Mouse (Mus musculus): Measurements from ENCODE around the gene Ubald2. TPM values are rescaled to one million over a fixed set of nuclear protein-coding genes. Genes with fewer than 3 reads are reported as not detected.
"Not testable (repeated sequence)": the region's sequence is repeated elsewhere in the genome, so short reads cannot be mapped to it uniquely, and the experiment has no call there.

Gene Ubald2
- polyA plus RNA-seq, 1 experiment from 2014 or later: 34.2 TPM

- H3K4me3 ChIP-seq; H3K4me2 ChIP-seq; H3K27ac ChIP-seq (ENCODE audit: poor library complexity, severe bottlenecking); H3K9ac ChIP-seq; ATAC-seq (ENCODE audit: insufficient number of reproducible peaks, low FRiP score); H3K9me3 ChIP-seq (replicated peaks); H3K27me3 ChIP-seq (replicated peaks): not testable (repeated sequence)
- Histone ChIP-seq H3K36me3 (peaks cover 38% of the 10 kb centered on the region), H3K4me1 (replicated peaks) (peaks cover 11% of the 10 kb centered on the region; the same call in 1 of the 2 replicates)
- WGBS: 83% methylated on average over 3 of the region's 3 CpGs
Observed at GRCm38 (mm10) chr11:116468338-116468737, 34.4 kb downstream of the Ubald2 start.

GRCm38 (mm10) chr11:116470249-116470648, 36.4 kb downstream of the Ubald2 start:
- H3K27me3 ChIP-seq (replicated peaks): 0 out of 2 replicates have a peak, but pooled peaks cover 3% of the 10 kb centered on the region
- H3K27ac ChIP-seq (ENCODE audit: poor library complexity, severe bottlenecking): 0 out of 2 replicates have a peak overlapping the region, but pooled peaks have one; percentile 45
- no peak overlapping the region for H3K4me2 ChIP-seq
- ATAC-seq (ENCODE audit: insufficient number of reproducible peaks, low FRiP score): no peak
- 0 out of 2 replicates have a peak, but pooled peaks cover 6% of the 10 kb centered on the region for H3K4me1 ChIP-seq (replicated peaks)
- H3K36me3 ChIP-seq: peaks cover 55% of the 10 kb centered on the region
- no peak overlapping the region for H3K9ac ChIP-seq
- 83% methylated on average over 3 of the region's 3 CpGs for WGBS
- H3K9me3 ChIP-seq (replicated peaks): no peaks in the 10 kb centered on the region
- no peak overlapping the region for H3K4me3 ChIP-seq

- Histone ChIP-seq H3K4me3 (no peak overlapping the region), H3K4me2 (no peak overlapping the region), H3K27ac (ENCODE audit: poor library complexity, severe bottlenecking) (peak overlapping the region; percentile 45), H3K9me3 (replicated peaks) (no peaks in the 10 kb centered on the region), H3K27me3 (replicated peaks) (0 out of 2 replicates have a peak, but pooled peaks cover 2% of the 10 kb centered on the region), H3K36me3 (peaks cover 62% of the 10 kb centered on the region), H3K4me1 (replicated peaks) (0 out of 2 replicates have a peak, but pooled peaks cover 6% of the 10 kb centered on the region), H3K9ac (no peak overlapping the region)
- 48% methylated on average over 4 of the region's 4 CpGs for WGBS
- no peak for ATAC-seq (ENCODE audit: insufficient number of reproducible peaks, low FRiP score)
Observed at GRCm38 (mm10) chr11:116470896-116471295, 37.0 kb downstream of the Ubald2 start.

GRCm38 (mm10) chr11:116472275-116472674, 38.4 kb downstream of the Ubald2 start:
- ATAC-seq (ENCODE audit: insufficient number of reproducible peaks, low FRiP score): no peak
- Histone ChIP-seq H3K27me3 (replicated peaks) (no peaks in the 10 kb centered on the region), H3K4me2 (no peak overlapping the region), H3K4me3 (no peak overlapping the region), H3K36me3 (peaks cover 76% of the 10 kb centered on the region), H3K9ac (no peak overlapping the region; the same call in 1 of the 2 replicates), H3K4me1 (replicated peaks) (0 out of 2 replicates have a peak, but pooled peaks cover 8% of the 10 kb centered on the region), H3K9me3 (replicated peaks) (no peaks in the 10 kb centered on the region), H3K27ac (ENCODE audit: poor library complexity, severe bottlenecking) (no peak overlapping the region)
- WGBS: 73% methylated on average over 4 of the region's 4 CpGs

GRCm38 (mm10) chr11:116476041-116476440, 42.1 kb downstream of the Ubald2 start:
- Histone ChIP-seq H3K4me1 (replicated peaks) (peaks cover 11% of the 10 kb centered on the region; the same call in 1 of the 2 replicates), H3K9ac (no peak overlapping the region), H3K27ac (ENCODE audit: poor library complexity, severe bottlenecking) (peak overlapping the region; percentile 8; the same call in 1 of the 2 replicates), H3K4me2 (no peak overlapping the region), H3K9me3 (replicated peaks) (no peaks in the 10 kb centered on the region), H3K27me3 (replicated peaks) (no peaks in the 10 kb centered on the region), H3K4me3 (no peak overlapping the region), H3K36me3 (peaks cover 97% of the 10 kb centered on the region)
- no peak for ATAC-seq (ENCODE audit: insufficient number of reproducible peaks, low FRiP score)
- 87% methylated on average over 10 of the region's 10 CpGs for WGBS

- 92% methylated on average over 6 of the region's 6 CpGs for WGBS
- Histone ChIP-seq H3K4me3 (no peak overlapping the region), H3K9me3 (replicated peaks) (no peaks in the 10 kb centered on the region), H3K9ac (no peak overlapping the region), H3K36me3 (peaks cover 97% of the 10 kb centered on the region), H3K27ac (ENCODE audit: poor library complexity, severe bottlenecking) (no peak overlapping the region), H3K4me1 (replicated peaks) (peaks cover 7% of the 10 kb centered on the region; the same call in 1 of the 2 replicates), H3K27me3 (replicated peaks) (no peaks in the 10 kb centered on the region), H3K4me2 (no peak overlapping the region)
- no peak for ATAC-seq (ENCODE audit: insufficient number of reproducible peaks, low FRiP score)
Observed at GRCm38 (mm10) chr11:116476696-116477095, 42.8 kb downstream of the Ubald2 start.

- H3K27ac ChIP-seq (ENCODE audit: poor library complexity, severe bottlenecking): no peak overlapping the region
- peaks cover 7% of the 10 kb centered on the region; the same call in 1 of the 2 replicates for H3K4me1 ChIP-seq (replicated peaks)
- no peak overlapping the region for H3K4me3 ChIP-seq
- no peak for ATAC-seq (ENCODE audit: insufficient number of reproducible peaks, low FRiP score)
- no peaks in the 10 kb centered on the region for H3K27me3 ChIP-seq (replicated peaks)
- no peaks in the 10 kb centered on the region for H3K9me3 ChIP-seq (replicated peaks)
- WGBS: 89% methylated on average over 15 of the region's 15 CpGs
- peaks cover 97% of the 10 kb centered on the region for H3K36me3 ChIP-seq
- H3K4me2 ChIP-seq: no peak overlapping the region
- H3K9ac ChIP-seq: no peak overlapping the region
Observed at GRCm38 (mm10) chr11:116477160-116477759, 43.4 kb downstream of the Ubald2 start.

- Histone ChIP-seq H3K27ac (ENCODE audit: poor library complexity, severe bottlenecking) (no peak overlapping the region), H3K9ac (no peak overlapping the region), H3K4me3 (no peak overlapping the region), H3K4me1 (replicated peaks) (peaks cover 7% of the 10 kb centered on the region; the same call in 1 of the 2 replicates), H3K9me3 (replicated peaks) (no peaks in the 10 kb centered on the region), H3K4me2 (no peak overlapping the region), H3K27me3 (replicated peaks) (no peaks in the 10 kb centered on the region), H3K36me3 (peaks cover 95% of the 10 kb centered on the region)
- 89% methylated on average over 7 of the region's 7 CpGs for WGBS
- no peak for ATAC-seq (ENCODE audit: insufficient number of reproducible peaks, low FRiP score)
Observed at GRCm38 (mm10) chr11:116478978-116479377, 45.1 kb downstream of the Ubald2 start.

GRCm38 (mm10) chr11:116479832-116480231, 45.9 kb downstream of the Ubald2 start:
- H3K4me1 ChIP-seq (replicated peaks): peaks cover 7% of the 10 kb centered on the region; the same call in 1 of the 2 replicates

GRCm38 (mm10) chr11:116480975-116481374, 47.1 kb downstream of the Ubald2 start:
- ATAC-seq (ENCODE audit: insufficient number of reproducible peaks, low FRiP score): no peak
- Histone ChIP-seq H3K4me3 (no peak overlapping the region), H3K9me3 (replicated peaks) (no peaks in the 10 kb centered on the region), H3K4me1 (replicated peaks) (peaks cover 7% of the 10 kb centered on the region; the same call in 1 of the 2 replicates), H3K36me3 (peaks cover 96% of the 10 kb centered on the region), H3K27me3 (replicated peaks) (no peaks in the 10 kb centered on the region), H3K4me2 (no peak overlapping the region), H3K9ac (no peak overlapping the region), H3K27ac (ENCODE audit: poor library complexity, severe bottlenecking) (no peak overlapping the region)
- 92% methylated on average over 8 of the region's 8 CpGs for WGBS

More at GRCm38 (mm10) chr11:116479832-116480231, 45.9 kb downstream of the Ubald2 start:
- Histone ChIP-seq H3K4me3 (no peak overlapping the region), H3K27ac (ENCODE audit: poor library complexity, severe bottlenecking) (no peak overlapping the region), H3K4me2 (no peak overlapping the region), H3K36me3 (peaks cover 96% of the 10 kb centered on the region), H3K9me3 (replicated peaks) (no peaks in the 10 kb centered on the region), H3K9ac (no peak overlapping the region), H3K27me3 (replicated peaks) (no peaks in the 10 kb centered on the region)
- ATAC-seq (ENCODE audit: insufficient number of reproducible peaks, low FRiP score): no peak
- WGBS: 42% methylated on average over 8 of the region's 8 CpGs

GRCm38 (mm10) chr11:116481776-116482175, 47.9 kb downstream of the Ubald2 start:
- H3K36me3 ChIP-seq: peaks cover 95% of the 10 kb centered on the region
- no peak overlapping the region for H3K4me3 ChIP-seq
- H3K4me2 ChIP-seq: no peak overlapping the region
- H3K4me1 ChIP-seq (replicated peaks): peaks cover 5% of the 10 kb centered on the region; the same call in 1 of the 2 replicates
- ATAC-seq (ENCODE audit: insufficient number of reproducible peaks, low FRiP score): no peak
- no peaks in the 10 kb centered on the region for H3K9me3 ChIP-seq (replicated peaks)
- WGBS: 87% methylated on average over 7 of the region's 7 CpGs
- H3K27me3 ChIP-seq (replicated peaks): no peaks in the 10 kb centered on the region
- H3K9ac ChIP-seq: no peak overlapping the region
- no peak overlapping the region for H3K27ac ChIP-seq (ENCODE audit: poor library complexity, severe bottlenecking)
